Mouse (Mus musculus): ENCODE measurements at regions not wholly inside any gene's neighbourhood (a gene's known extent, or its start where the extent isn't known, plus 50 kb on each side); places are given as distances from the start of the nearest gene placed in this dataset.
A peak's percentile ranks its signal among the peaks of the same experiment; 100 is the strongest.

GRCm38 (mm10) chr1:41412078-41412477 is 606.7 kb downstream of the Tmem182 start:
- no peak for DNase-seq (ENCODE audit: low spot score)

GRCm38 (mm10) chr1:41420489-41421327 is 615.3 kb downstream of the Tmem182 start:
- no peak for DNase-seq (ENCODE audit: low spot score)

- DNase-seq (ENCODE audit: low spot score): peak; percentile 12
Measured at GRCm38 (mm10) chr1:41427853-41428252, 622.5 kb downstream of the Tmem182 start.

- DNase-seq (ENCODE audit: low spot score): no peak
Measured at GRCm38 (mm10) chr1:41431127-41431690, 625.8 kb downstream of the Tmem182 start.

- DNase-seq (ENCODE audit: low spot score): no peak
Measured at GRCm38 (mm10) chr1:41435379-41435778, 630.0 kb downstream of the Tmem182 start.

- DNase-seq (ENCODE audit: low spot score): no peak
Measured at GRCm38 (mm10) chr1:41449972-41450371, 644.6 kb downstream of the Tmem182 start.

Measured in layer of hippocampus, adult 11-12 months (tissue).